Mouse (Mus musculus) kidney, postnatal 0 days (tissue): ENCODE data around the gene Prr30. TPM values are rescaled to one million over a fixed set of nuclear protein-coding genes. Genes with fewer than 3 reads are reported as not detected.

Source experiments
- ATAC-seq: fragments of 200-750 bp; cut with Nextera tagmentation; replicated peaks from 2 replicates; pipeline ENCODE4 v1.8.0; 2017; ENCODE audit warnings: low read depth, moderate number of reproducible peaks, moderate TSS enrichment, moderate library complexity; ENCODE audit not compliant: low FRiP score
- DNase-seq: peaks from one replicate; pipeline ENCODE4 v3.0.0-alpha.2; 2016; ENCODE audit warnings: low spot score
- H3K27ac ChIP-seq: fragments of 300-500 bp; sonication (generic); 2 replicates; pipeline ENCODE4 v1.5.1; 2014; ENCODE audit warnings: mild to moderate bottlenecking
- H3K27me3 ChIP-seq: fragments of 300-500 bp; sonication (generic); 2 replicates; pipeline ENCODE4 v1.6.1; 2014; ENCODE audit warnings: low read length, mixed read lengths; ENCODE audit not compliant: insufficient read depth
- H3K36me3 ChIP-seq: fragments of 300-500 bp; sonication (generic); 2 replicates; pipeline ENCODE4 v1.6.1; 2014; ENCODE audit warnings: low read length, mixed read lengths; ENCODE audit not compliant: insufficient read depth
- H3K4me1 ChIP-seq: fragments of 300-500 bp; sonication (generic); replicated peaks from 2 replicates; pipeline ENCODE4 v1.6.1; 2014; ENCODE audit warnings: antibody characterized with exemption, low read length, mixed read lengths; ENCODE audit not compliant: insufficient read depth
- H3K4me2 ChIP-seq: fragments of 300-500 bp; sonication (generic); 2 replicates; pipeline ENCODE4 v1.6.1; 2014; ENCODE audit warnings: mild to moderate bottlenecking, low read length, moderate library complexity, mixed read lengths
- H3K4me3 ChIP-seq: fragments of 300-500 bp; sonication (generic); replicated peaks from 2 replicates; pipeline ENCODE4 v1.5.1; 2014; ENCODE audit warnings: low read depth, low read length
- H3K9ac ChIP-seq: fragments of 300-500 bp; sonication (generic); 2 replicates; pipeline ENCODE4 v1.6.1; 2014; ENCODE audit warnings: low read depth, low read length
- H3K9me3 ChIP-seq: fragments of 300-500 bp; sonication (generic); replicated peaks from 2 replicates; pipeline ENCODE4 v1.6.1; 2016; ENCODE audit warnings: low read length, inconsistent platforms, mixed read lengths
- CTCF ChIP-seq: IDR thresholded peaks from 2 replicates; pipeline ENCODE4 v1.5.1; 2016; ENCODE audit warnings: antibody characterized with exemption, low read depth, mild to moderate bottlenecking, moderate library complexity
- WGBS: fragments of 180-500 bp; shearing (Covaris S2); extraction: QIAGEN DNeasy Blood & Tissue Kit; methylation state at CpG from one replicate; pipeline ENCODE4 v1.1.7; 2014; 5-methylcytosine and 5-hydroxymethylcytosine counted together
- polyA plus RNA-seq: library from polyadenylated mRNA; unstranded; fragments of >200 nt; fragmentation: Nextera tagmentation; extraction: Ambion mirVana; gene quantifications from 2 replicates; pipeline ENCODE4 v1.2.1, GENCODE M21; 2015

The Prr30 gene
- polyA plus RNA-seq, 1 experiment from 2014 or later = not detected

DNA sequence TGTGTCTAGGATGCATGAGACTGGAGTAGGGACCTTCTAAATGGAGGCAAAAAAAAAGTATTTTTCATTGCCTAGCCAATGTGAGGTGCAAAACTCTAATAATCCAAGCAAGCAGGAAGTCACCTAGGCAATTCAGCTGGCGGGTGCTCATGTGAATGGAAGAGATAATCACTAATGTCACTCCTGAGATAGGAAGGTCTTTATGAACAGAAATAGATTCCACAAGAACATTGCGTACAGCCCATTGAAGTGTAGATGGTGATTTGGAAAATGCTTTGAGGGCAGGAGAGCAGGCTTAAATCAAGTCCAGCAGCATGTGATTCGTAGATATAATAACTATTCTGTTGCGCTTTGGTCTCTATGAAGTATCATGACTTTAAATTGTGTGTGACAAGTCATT, 27.9 kb downstream of the Prr30 start:
- no peak overlapping the region for H3K4me2 ChIP-seq
- no peaks in the 10 kb centered on the region for H3K9me3 ChIP-seq
- ATAC-seq = no peak
- no peak for TF ChIP-seq CTCF
- no peaks in the 10 kb centered on the region for H3K4me1 ChIP-seq
- no peak overlapping the region for H3K4me3 ChIP-seq
- no peak overlapping the region for H3K27ac ChIP-seq
- H3K27me3 ChIP-seq = no peaks in the 10 kb centered on the region
- DNase-seq = no peak
- WGBS = 89% methylated on average over 4 of the region's 4 CpGs
- no peaks in the 10 kb centered on the region for H3K36me3 ChIP-seq
- H3K9ac ChIP-seq = no peak overlapping the region
